Mouse (Mus musculus): Measurements from ENCODE around the gene Prss44.

- TF ChIP-seq GATA1 (IDR thresholded peaks at IDR 0.05; ENCODE audit: borderline replicate concordance, low read length) (no peak), FLI1 (IDR thresholded peaks at IDR 0.05; ENCODE audit: low read length) (no peak)
Measured at GRCm38 (mm10) chr9:110833021-110833420, 19.2 kb downstream of the Prss44 start.

Measured in megakaryocyte, embryonic 14.5 days (primary cell).